Mouse (Mus musculus) intestine, embryonic 15.5 days (tissue): ENCODE data around the gene Cntn1. TPM values are rescaled to one million over a fixed set of nuclear protein-coding genes. Genes with fewer than 3 reads are reported as not detected.

Source experiments
- ATAC-seq: fragments of 200-750 bp; cut with Nextera tagmentation; 2 replicates; pipeline ENCODE4 v1.8.0; 2017; ENCODE audit warnings: moderate TSS enrichment, moderate library complexity
- H3K27ac ChIP-seq: fragments of 300-500 bp; sonication (generic); 2 replicates; pipeline ENCODE4 v1.5.1; 2015; ENCODE audit warnings: mild to moderate bottlenecking, inconsistent platforms
- H3K27me3 ChIP-seq: fragments of 300-500 bp; sonication (generic); replicated peaks from 2 replicates; pipeline ENCODE4 v1.6.1; 2015; ENCODE audit warnings: inconsistent platforms
- H3K36me3 ChIP-seq: fragments of 300-500 bp; sonication (generic); 2 replicates; pipeline ENCODE4 v1.6.1; 2015; ENCODE audit warnings: inconsistent platforms
- H3K4me1 ChIP-seq: fragments of 300-500 bp; sonication (generic); replicated peaks from 2 replicates; pipeline ENCODE4 v1.6.1; 2015; ENCODE audit warnings: inconsistent platforms
- H3K4me2 ChIP-seq: fragments of 300-500 bp; sonication (generic); replicated peaks from 2 replicates; pipeline ENCODE4 v1.6.1; 2015; ENCODE audit warnings: mild to moderate bottlenecking, inconsistent platforms
- H3K4me3 ChIP-seq: fragments of 300-500 bp; sonication (generic); replicated peaks from 2 replicates; pipeline ENCODE4 v1.5.1; 2015; ENCODE audit warnings: inconsistent platforms
- H3K9ac ChIP-seq: fragments of 300-500 bp; sonication (generic); 2 replicates; pipeline ENCODE4 v1.6.1; 2015; ENCODE audit warnings: inconsistent platforms
- H3K9me3 ChIP-seq: fragments of 300-500 bp; sonication (generic); 2 replicates; pipeline ENCODE4 v1.6.1; 2016; ENCODE audit warnings: inconsistent platforms
- WGBS: fragments of 180-500 bp; shearing (Covaris S2); methylation state at CpG from one replicate; pipeline ENCODE4 v1.1.7; 2015; 5-methylcytosine and 5-hydroxymethylcytosine counted together
- polyA plus RNA-seq: library from polyadenylated mRNA; unstranded; fragments of >200 nt; fragmentation: Nextera tagmentation; extraction: Ambion mirVana; gene quantifications from 2 replicates; pipeline ENCODE4 v1.2.1, GENCODE M21; 2015

Gene Cntn1
- polyA plus RNA-seq, 1 experiment from 2014 or later = 1.8 TPM

DNA sequence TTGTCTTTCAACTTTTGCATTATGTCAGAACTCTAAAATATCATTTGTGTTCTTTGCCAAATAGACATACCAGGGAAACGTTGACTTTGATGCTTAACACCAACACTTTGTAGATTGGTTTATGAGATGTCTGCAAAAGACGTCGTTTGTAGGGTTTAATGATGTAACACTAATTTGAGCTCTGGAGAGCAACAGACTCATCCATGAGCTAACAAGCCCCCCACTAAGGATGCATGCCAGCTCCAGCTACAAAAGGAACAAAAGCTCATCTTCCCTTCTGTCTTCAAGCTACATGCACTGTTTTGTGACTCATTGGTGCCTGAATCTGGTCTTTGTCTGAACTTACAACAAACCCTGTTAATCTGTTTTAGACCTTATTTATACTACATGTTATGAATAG lies 28.5 kb downstream of the Cntn1 start:
- Histone ChIP-seq H3K36me3 (no peaks in the 10 kb centered on the region), H3K4me2 (no peak overlapping the region), H3K9ac (no peak overlapping the region), H3K27ac (no peak overlapping the region), H3K27me3 (no peaks in the 10 kb centered on the region), H3K4me3 (no peak overlapping the region), H3K9me3 (no peaks in the 10 kb centered on the region), H3K4me1 (no peaks in the 10 kb centered on the region)
- WGBS = 61% methylated on average over 3 of the region's 3 CpGs
- no peak for ATAC-seq

DNA sequence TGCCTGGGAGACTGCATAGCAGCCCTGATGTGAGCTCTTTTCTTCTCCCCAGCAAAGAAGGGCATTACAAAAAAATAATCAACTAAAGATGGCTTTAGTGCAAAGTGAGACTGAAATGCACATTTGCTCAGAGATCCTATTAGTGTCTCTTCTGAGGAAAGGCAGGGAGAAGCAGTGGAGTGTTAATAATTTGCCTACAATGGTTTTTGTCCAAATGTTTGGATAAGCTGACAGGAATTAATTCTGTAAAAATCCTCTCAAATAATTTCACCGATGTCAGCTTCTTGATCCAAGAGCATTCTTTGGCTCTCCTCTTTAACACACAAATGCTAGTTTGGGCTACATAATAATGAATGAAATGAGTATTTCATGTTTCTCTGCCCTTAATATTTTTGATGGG lies 34.9 kb downstream of the Cntn1 start:
- Histone ChIP-seq H3K9ac (no peak overlapping the region), H3K4me2 (no peak overlapping the region), H3K27ac (no peak overlapping the region), H3K4me1 (no peaks in the 10 kb centered on the region), H3K9me3 (no peaks in the 10 kb centered on the region), H3K4me3 (no peak overlapping the region), H3K36me3 (no peaks in the 10 kb centered on the region), H3K27me3 (no peaks in the 10 kb centered on the region)
- 45% methylated on average over 1 of the region's 1 CpGs for whole genome bisulfite sequencing
- no peak for ATAC-seq

DNA sequence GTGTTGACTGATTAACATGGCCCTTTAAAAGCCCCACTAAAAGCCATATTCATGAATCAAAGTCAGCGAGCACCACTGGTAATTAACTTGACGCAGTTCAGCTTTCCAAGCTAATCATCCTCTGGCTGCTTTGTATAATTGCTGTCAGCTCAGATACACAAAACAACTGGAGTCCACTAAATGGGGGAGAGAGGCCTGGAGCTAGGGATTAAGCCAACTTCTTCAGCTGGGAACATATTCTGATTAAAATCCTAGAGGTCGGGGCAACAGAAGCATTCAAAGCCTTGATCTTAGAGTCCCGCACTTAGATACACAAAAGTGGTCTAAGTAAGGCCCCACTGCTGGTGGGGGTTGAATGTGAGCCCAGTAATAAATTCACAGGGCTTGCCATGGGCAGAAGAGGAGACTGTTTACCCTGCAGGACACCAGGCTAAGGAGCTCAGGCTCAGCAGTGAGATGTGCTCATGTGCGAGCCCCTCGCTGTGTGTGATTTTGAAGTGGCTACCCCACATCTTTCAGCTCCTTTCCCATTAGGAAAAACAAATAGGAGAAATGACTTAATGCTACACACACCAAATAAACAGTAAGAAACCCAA lies 36.8 kb downstream of the Cntn1 start:
- Histone ChIP-seq H3K36me3 (no peaks in the 10 kb centered on the region), H3K27ac (no peak overlapping the region), H3K27me3 (no peaks in the 10 kb centered on the region), H3K4me1 (no peaks in the 10 kb centered on the region), H3K4me2 (no peak overlapping the region), H3K9me3 (no peaks in the 10 kb centered on the region), H3K4me3 (no peak overlapping the region), H3K9ac (no peak overlapping the region)
- 42% methylated on average over 6 of the region's 6 CpGs for WGBS
- ATAC-seq = no peak

DNA sequence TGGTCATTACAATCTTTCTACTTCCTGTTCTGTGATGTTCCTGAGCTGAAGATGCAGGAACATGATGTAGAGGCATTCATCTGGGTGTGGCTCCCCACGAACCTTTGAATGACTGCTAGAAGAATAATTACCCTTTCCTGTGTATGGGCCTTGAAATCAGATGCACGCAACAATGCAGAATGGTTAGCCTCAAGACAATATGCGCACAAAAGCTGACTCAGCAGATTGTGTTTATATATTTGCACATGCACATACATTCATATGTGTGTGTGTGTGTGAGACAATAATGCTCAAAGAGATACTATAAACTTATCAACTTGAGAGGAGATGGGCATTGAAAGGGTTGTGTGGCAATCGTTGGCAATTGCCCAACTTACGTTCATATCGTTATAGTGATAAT lies 39.8 kb downstream of the Cntn1 start:
- Histone ChIP-seq H3K9me3 (no peaks in the 10 kb centered on the region), H3K4me3 (no peak overlapping the region), H3K27ac (no peak overlapping the region), H3K4me2 (no peak overlapping the region), H3K4me1 (no peaks in the 10 kb centered on the region), H3K36me3 (no peaks in the 10 kb centered on the region), H3K9ac (no peak overlapping the region), H3K27me3 (no peaks in the 10 kb centered on the region)
- WGBS = 85% methylated on average over 6 of the region's 6 CpGs
- ATAC-seq = no peak

DNA sequence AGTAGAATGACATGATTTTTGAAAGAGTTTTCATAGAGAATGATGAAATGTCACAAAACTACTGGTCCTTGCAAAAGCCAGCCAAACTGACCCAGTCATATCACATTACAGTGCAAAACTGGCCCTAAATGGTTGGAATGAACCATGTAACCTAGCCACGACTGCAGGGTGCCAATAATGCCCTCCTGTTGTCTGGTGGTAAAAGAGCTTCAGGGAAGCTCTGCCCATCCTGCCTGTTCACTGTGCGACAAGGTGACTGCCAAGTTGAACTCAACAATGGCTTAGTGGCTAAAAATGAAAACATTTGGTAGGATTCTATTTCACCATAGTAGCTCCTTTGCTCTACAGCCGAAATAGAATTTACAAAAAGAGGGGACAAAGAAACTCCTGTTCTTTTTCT lies 41.1 kb downstream of the Cntn1 start:
- WGBS = 79% methylated on average over 3 of the region's 3 CpGs
- no peak for ATAC-seq

DNA sequence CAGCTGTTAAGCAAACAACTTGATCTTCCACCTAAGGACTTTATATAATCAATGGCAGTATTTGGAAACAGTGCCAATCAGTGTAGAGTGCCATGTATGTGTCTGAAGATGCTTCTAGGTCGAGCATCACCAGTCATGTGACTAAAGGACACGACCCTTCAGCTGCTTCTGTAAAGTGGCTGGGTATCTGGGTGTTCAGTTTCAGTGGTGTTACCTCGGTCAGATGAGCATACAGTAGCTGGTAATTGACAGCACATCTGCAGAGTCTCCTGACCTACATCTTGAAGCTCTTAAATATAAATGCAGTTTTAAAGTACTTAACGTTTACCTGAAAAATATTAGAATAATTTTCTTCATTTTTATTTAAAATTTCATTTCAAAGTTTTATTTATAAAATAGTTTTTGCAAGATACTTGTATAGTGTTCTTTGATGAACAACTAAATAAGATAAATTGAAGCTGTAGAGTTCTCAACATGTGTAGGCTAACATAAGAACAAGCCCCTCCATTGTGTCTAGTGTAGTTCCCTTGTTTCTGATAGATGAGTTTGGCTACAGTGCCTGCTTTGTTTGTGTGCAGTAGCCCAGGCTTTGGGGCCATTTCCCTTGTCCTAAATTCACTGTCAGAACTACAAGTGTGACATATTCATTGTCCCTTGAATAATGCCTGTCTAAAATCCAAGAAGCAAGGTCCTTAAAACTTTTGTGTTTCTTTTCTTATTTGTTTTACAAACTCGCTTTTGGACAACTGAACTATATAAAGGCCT lies 48.6 kb downstream of the Cntn1 start:
- H3K4me3 ChIP-seq = no peak overlapping the region
- no peak overlapping the region for H3K4me2 ChIP-seq
- ATAC-seq = no peak
- H3K36me3 ChIP-seq = no peaks in the 10 kb centered on the region
- WGBS = 58% methylated on average over 5 of the region's 5 CpGs
- H3K9me3 ChIP-seq = no peaks in the 10 kb centered on the region
- no peaks in the 10 kb centered on the region for H3K4me1 ChIP-seq
- H3K27me3 ChIP-seq = no peaks in the 10 kb centered on the region
- H3K9ac ChIP-seq = no peak overlapping the region
- H3K27ac ChIP-seq = no peak overlapping the region

More for the DNA sequence above, 41.1 kb downstream of the Cntn1 start:
- Histone ChIP-seq H3K4me2 (no peak overlapping the region), H3K4me3 (no peak overlapping the region), H3K4me1 (no peaks in the 10 kb centered on the region), H3K36me3 (no peaks in the 10 kb centered on the region), H3K27me3 (no peaks in the 10 kb centered on the region), H3K27ac (no peak overlapping the region), H3K9me3 (no peaks in the 10 kb centered on the region), H3K9ac (no peak overlapping the region)

DNA sequence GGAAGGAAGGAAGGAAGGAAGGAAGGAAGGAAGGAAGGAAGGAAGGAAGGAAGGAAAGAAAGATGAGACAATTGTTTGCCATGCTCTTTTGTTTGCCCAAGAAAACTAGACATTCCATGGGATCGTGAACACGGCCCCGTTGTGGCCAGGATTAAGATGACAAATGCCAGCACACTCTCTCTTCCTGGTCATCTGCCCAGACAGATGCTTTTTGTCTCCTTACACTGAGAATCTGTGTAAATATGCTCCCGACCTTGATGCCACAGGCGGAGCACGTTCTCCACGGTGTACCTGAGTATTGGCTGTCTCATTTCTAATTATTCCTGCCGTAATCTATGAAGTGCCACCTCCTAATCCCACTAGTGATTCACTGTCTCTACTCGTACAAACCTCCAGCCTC lies 51.0 kb downstream of the Cntn1 start:
- H3K27me3 ChIP-seq = no peaks in the 10 kb centered on the region
- no peak overlapping the region for H3K4me2 ChIP-seq
- H3K4me3 ChIP-seq = no peak overlapping the region
- H3K9ac ChIP-seq = no peak overlapping the region
- H3K4me1 ChIP-seq = no peaks in the 10 kb centered on the region
- H3K36me3 ChIP-seq = no peaks in the 10 kb centered on the region
- no peak for ATAC-seq
- H3K9me3 ChIP-seq = no peaks in the 10 kb centered on the region
- 48% methylated on average over 9 of the region's 9 CpGs for WGBS
- H3K27ac ChIP-seq = no peak overlapping the region

DNA sequence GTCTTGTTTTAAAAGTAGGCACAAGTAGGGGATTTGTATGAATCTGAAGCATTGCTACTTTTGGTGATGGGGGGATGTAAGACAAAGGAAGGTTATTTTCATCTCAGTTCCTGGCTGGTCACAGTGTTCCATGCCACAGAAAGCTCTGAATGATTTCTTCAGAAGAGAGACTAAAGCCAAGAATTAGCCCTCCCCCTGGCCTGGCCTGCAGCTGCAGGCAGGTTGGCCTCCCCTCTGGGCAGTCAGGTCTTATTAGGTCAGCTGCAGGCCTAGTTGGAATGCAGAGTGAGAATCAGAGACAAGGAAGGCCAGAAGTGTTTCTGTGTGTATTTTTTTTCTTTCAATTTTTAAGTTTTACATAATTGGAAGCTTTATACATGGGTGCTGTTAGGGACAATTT lies 61.5 kb downstream of the Cntn1 start:
- H3K4me2 ChIP-seq = no peak overlapping the region
- H3K4me1 ChIP-seq = no peaks in the 10 kb centered on the region
- H3K36me3 ChIP-seq = no peaks in the 10 kb centered on the region
- no peak overlapping the region for H3K9ac ChIP-seq
- no peaks in the 10 kb centered on the region for H3K9me3 ChIP-seq
- no peak for ATAC-seq
- no peak overlapping the region for H3K4me3 ChIP-seq
- H3K27me3 ChIP-seq = no peaks in the 10 kb centered on the region
- no peak overlapping the region for H3K27ac ChIP-seq

DNA sequence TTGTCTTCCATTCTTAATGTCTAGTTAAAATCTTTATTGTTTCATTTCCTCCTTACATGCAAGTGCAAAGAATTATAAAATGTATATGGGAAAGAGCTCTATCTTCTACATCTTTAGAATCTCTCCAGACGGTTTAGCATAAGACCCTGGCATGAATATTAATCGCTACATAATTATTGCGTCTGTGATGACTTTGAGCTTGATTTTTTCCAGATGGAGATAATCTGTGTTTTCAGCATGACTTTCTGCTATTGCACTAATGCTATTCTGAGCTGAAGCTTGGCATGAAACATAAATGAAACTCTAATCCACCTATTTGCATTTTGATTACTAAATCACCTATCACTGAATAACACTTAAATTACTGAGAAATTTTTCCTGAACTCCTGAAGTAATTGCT lies 82.0 kb downstream of the Cntn1 start:
- WGBS = 74% methylated on average over 3 of the region's 3 CpGs
- ATAC-seq = no peak
- no peak overlapping the region for H3K4me3 ChIP-seq
- no peaks in the 10 kb centered on the region for H3K27me3 ChIP-seq
- no peaks in the 10 kb centered on the region for H3K9me3 ChIP-seq
- no peaks in the 10 kb centered on the region for H3K36me3 ChIP-seq
- no peak overlapping the region for H3K9ac ChIP-seq
- no peak overlapping the region for H3K27ac ChIP-seq
- H3K4me2 ChIP-seq = no peak overlapping the region
- no peaks in the 10 kb centered on the region for H3K4me1 ChIP-seq

DNA sequence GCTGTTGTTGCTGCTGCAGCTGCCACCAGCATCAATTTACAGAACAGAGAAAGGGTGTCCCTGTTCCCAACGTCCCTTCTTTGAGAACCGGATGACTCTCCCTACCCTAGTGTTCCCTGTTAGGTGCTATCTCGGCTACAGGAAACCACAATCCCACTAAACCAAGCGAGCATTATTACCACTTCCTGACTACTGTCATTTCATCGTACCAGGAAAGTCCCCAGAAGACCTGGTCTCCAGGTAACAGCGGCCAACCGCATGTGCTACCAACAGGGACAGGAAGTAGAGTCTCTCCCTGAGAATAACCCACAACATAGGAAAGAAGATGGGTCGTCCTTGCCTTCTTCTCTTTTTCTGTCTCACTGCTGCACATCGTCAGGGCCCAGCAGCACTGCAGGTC lies 83.3 kb downstream of the Cntn1 start:
- no peaks in the 10 kb centered on the region for H3K27me3 ChIP-seq
- H3K9ac ChIP-seq = no peak overlapping the region
- 71% methylated on average over 9 of the region's 9 CpGs for WGBS
- ATAC-seq = no peak
- no peaks in the 10 kb centered on the region for H3K9me3 ChIP-seq
- no peak overlapping the region for H3K27ac ChIP-seq
- H3K4me2 ChIP-seq = no peak overlapping the region
- no peak overlapping the region for H3K4me3 ChIP-seq
- no peaks in the 10 kb centered on the region for H3K36me3 ChIP-seq
- no peaks in the 10 kb centered on the region for H3K4me1 ChIP-seq

DNA sequence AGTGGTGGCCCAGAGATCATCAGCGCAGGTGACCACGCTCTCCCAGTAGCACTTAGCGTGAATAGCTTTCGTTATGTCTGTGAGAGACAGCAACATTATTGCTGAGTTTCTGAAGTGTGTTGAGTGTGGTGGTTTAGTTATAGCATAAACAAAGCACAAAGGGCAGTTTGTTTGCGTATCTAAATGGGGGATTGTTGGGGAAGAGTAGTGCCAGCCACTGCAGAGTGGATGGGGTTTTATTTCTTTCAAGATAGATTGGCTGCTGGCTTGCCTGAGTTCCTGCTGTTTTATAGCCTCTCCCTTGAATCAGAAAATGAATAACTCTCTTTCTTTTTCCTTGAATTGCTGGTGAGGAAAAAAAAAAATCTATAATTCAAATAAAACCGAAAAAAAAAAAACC lies 86.1 kb downstream of the Cntn1 start:
- Histone ChIP-seq H3K9ac (no peak overlapping the region), H3K4me3 (no peak overlapping the region), H3K4me1 (no peaks in the 10 kb centered on the region), H3K4me2 (no peak overlapping the region), H3K27ac (no peak overlapping the region), H3K9me3 (no peaks in the 10 kb centered on the region), H3K36me3 (no peaks in the 10 kb centered on the region), H3K27me3 (no peaks in the 10 kb centered on the region)
- ATAC-seq = no peak
- WGBS = 75% methylated on average over 6 of the region's 6 CpGs

DNA sequence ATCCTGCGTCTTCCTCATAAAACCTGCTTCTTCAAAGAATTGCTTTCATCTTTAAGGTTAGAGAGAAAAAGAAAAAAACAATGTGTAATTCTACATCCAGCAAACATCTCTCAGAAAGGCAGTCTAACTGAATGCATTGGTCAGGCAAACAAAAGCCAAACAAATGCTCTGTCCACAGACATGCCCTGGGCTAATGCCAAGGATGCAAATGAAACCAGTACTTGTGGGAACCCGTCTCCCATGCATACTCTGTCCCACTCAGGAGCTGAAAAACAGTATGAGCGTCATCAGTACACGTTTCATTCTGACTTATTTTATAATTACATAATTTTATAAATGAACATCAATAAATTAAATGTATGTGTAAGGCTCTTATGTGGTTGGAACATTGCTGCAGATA lies 91.0 kb downstream of the Cntn1 start:
- Histone ChIP-seq H3K9me3 (no peaks in the 10 kb centered on the region), H3K4me2 (no peak overlapping the region), H3K36me3 (no peaks in the 10 kb centered on the region), H3K4me3 (no peak overlapping the region), H3K9ac (no peak overlapping the region), H3K27me3 (no peaks in the 10 kb centered on the region), H3K27ac (no peak overlapping the region), H3K4me1 (no peaks in the 10 kb centered on the region)
- no peak for ATAC-seq
- WGBS = 70% methylated on average over 4 of the region's 4 CpGs

DNA sequence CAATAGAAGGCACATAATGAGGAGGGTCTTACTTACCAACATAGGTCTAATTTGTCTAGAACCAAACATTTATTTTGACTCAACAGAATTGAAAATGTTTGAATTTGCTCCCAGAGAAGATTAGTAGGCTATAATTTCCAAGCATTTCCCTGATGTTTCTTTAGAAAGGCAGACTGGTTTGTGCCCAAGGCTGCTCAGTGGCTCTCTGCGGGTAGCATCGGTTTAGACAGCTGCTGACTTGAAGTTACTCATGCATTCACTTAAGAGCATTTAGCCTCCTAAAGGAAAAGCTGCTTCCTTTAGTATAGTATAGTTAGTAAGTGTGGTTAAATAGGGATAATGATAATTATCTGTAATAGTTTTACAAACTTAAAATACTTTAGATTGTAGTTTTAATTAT lies 104.0 kb downstream of the Cntn1 start:
- Histone ChIP-seq H3K4me1 (no peaks in the 10 kb centered on the region), H3K9me3 (no peaks in the 10 kb centered on the region), H3K4me3 (no peak overlapping the region), H3K4me2 (no peak overlapping the region), H3K9ac (no peak overlapping the region), H3K27me3 (no peaks in the 10 kb centered on the region), H3K27ac (no peak overlapping the region), H3K36me3 (no peaks in the 10 kb centered on the region)
- 84% methylated on average over 2 of the region's 2 CpGs for WGBS
- no peak for ATAC-seq
